Mouse (Mus musculus) T-helper 1 cell (primary cell): ENCODE data around the gene Mark3.

ENCODE experiments used
- in situ Hi-C: fragments of 300-600 bp; cut with MboI, MseI; formaldehyde crosslinking; loops from one replicate; pipeline ENCODE4 v1.15.1; 2025; ENCODE audit warnings: high pct_unique_total_duplicates

The Mark3 gene

DNA sequence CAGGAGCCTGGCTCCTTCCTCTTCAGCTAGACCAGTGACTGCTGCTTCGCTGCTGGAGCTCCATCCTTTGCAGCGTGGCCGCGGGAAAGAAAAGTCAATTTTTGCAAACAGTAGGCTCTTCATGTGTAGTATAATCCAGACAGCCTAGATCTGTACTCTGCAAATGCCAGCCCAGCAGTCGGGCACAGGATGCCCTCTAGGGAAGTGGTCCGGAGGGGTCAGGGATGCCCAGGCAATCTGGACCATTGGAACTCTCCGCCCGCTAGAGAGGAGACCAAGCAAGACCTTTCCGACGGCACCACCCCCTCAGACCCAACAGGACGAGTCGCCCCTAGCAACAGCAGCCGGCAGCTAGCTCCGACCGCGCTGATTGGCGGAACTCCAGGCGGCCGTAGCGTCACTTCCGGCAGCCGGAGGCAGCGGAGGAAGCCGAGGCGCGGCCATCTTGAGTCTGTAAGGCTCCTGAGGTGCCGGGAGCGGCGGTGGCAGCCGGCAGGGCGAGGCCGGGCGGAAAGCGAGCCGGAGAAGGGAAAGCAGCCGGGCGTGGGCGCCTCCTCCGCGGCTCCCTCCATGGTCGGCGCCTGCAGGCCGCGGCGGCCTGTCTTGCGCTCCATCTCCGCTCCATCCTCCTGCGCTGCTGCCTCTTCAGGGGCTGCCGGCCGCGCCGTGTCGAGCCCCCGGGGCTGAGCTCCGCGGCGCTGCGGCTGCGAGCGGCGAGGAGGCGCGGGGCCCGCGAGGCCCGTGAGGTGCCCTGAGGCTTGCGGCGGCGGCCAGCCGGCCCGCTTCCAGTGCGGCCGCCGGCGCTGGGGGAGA is at the start of gene Mark3:
Gene Mark3 (plus strand): TSS at position 450 of the 813 bp plus-strand sequence.
- in situ Hi-C loops: no loop called here

DNA sequence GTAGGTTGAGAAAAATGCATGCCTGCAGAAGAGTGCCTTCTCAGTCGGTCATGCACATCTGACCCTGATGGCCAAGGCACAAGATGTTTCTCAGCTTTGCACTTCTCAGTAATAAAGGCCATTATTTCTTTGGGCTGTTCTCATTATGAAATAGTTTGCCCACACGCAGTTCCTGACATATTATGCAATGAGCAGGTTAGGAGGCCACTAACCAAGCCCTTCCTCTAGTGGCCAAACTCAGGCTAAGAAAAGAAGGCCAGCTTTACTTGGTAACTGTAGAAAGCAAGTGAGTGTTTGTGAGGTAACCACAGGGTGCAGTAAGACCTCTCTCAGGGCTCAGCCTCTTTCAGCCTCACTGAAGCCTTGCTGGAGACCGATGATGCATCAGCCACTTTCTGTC is 49.4 kb upstream of the Mark3 start:
- in situ Hi-C loops: no loop called here

DNA sequence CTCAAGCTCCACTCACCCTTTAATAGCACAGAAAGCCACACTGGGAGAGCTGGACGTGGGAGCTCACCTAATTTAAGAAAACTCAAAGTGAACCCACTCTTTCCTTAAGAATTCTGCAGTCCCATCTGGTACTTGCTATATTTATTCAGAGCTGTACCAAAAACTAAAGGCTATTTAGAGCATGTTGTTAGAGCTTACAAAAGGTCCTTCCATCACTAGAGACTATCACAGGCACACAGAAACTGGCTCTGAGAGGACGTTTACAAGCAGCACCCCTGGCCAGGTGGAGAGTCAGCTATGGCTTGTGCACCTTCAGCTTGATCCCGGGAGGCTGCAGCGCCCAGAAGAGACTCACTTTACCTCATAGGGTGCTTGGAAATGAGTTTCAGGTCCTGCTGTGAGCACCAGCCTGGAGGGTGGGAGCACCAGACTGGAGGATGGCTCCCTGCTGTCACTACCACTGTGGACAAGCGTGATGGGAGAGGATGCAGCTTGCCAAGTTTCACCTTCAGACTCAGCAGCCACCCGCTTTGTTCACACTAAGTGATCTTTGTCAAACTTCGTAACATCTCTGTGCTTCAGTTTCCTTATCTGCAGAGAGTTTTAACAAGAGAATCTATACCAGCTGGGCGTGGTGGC is 46.6 kb upstream of the Mark3 start:
- in situ Hi-C loops: no loop called here

DNA sequence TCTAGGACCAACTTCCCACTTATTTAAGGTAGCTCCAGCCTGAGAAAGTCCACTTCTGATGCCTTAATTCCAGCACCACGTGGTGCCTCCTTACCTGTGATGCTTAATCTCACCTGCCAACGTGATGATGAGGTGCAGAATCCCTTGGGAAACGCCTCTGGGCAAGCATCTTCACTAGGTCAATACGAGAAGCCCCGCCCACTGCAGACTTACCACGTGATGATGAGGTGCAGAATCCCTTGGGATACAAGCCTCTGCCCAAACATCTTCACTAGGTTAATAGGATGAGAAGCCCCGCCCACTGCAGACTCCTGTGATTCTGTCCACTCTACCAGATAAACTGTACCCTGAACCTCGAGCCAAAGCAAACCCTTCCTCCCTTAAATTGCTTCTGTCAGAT is 45.1 kb upstream of the Mark3 start:
- in situ Hi-C loops: no loop called here

DNA sequence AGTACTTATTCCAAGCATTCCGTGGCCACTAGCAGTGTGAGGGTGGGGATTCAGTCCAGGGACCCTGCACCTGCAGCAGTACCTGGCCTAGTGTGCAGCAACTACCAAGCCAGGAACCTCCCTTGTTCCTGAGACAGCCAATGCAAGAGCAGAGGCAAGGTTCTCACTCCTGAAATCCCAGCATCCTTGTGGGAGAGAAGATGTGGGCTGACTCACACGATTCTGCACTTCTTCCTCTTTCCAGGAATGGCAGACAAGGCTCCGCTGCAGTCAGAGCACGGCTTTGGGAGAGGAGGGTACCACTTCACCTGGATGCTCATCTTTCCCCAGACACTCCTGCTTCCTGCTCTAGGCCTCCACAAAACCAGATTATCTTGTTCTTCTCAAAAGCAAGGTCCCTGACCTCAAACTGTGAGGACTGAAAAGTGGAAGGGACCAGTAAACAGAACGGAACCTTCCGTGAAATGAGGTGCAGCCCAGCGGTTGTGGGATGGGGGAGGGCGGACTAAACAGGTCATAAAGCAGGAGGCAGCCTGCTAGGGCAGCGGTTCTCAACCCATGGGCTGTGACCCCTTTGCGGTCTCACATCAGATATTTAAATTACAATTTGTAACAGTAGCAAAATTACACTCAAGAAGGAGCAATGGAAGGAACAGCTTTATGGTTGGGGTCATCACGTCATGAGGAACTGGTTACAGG is 41.1 kb upstream of the Mark3 start:
- in situ Hi-C loops: no loop called here

DNA sequence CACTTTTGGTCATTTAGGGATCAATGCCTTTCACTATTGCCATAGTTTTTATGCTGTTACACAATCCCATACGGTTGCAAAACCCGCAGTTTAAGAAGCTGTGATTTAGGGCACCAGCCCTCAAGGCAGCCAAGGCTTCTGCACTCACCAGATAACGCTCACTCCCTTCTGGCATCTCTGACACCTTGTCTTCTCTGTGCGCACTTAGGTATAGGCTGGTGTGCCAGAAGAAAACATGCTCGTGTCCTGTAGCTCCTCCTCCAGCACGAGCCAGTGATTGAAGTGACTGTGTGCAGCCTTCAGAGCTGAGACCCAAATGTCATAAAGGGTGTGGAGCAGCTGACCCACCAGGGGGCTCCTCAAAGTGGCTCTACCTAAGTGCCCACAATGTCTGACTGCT is 39.0 kb upstream of the Mark3 start:
- in situ Hi-C loops: no loop called here

DNA sequence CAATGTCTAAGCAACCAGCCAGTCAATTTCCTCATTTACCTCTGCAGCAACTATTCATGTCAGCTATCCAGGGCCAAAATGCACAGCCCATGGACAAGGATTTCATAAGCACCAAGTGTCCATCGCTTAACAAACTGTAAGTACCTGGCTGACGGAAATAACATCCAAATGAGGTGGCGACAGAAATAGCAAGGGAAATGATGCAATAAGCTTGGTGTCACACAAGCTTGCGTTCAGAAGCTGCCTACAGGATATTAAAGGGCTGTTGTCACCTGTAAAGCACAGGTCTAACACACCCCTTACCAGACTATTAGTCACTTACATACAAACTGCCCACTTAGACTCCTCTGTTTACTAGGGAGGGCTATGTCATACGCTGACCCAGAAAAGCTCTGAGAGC is 38.6 kb upstream of the Mark3 start:
- in situ Hi-C loops: no loop called here

DNA sequence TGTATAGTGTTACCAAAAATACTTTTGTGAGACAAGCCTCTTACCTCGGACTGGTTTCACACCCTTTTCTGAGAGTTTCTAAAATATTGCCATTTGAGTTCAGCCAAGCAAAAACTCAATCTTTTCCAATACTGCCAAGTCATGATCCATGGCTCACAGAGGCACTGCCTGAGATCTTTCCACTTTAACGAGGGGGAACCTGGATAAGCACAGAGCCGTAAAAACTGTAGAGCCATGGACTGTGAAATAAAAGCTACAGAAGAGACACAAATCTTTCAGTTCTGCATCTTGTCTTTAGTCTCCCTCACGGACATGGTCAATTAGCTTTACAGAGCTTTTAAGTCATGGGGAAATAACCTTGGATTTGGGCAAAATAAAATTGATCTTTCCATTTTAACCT is 37.6 kb upstream of the Mark3 start:
- in situ Hi-C loops: no loop called here

DNA sequence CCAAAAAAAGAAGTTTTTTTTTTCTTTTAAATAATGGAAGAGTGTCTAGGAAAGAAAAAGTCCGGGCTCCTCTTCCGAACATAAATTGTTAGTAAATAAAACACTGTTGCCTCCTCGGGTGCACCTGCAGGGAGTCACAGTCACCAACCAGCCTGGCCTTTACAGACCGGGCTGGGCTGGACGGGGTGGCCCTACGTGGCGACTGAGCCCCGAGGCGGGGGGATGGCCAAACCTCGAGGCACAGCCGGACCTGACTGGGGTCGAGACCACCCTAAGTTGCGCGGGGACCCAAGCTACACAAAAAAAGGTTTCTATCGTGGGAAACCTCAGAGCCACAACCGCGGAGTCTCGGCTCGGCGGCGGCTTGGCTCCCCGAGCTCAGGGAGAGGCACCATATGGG is 37.0 kb upstream of the Mark3 start:
- in situ Hi-C loops: no loop called here

DNA sequence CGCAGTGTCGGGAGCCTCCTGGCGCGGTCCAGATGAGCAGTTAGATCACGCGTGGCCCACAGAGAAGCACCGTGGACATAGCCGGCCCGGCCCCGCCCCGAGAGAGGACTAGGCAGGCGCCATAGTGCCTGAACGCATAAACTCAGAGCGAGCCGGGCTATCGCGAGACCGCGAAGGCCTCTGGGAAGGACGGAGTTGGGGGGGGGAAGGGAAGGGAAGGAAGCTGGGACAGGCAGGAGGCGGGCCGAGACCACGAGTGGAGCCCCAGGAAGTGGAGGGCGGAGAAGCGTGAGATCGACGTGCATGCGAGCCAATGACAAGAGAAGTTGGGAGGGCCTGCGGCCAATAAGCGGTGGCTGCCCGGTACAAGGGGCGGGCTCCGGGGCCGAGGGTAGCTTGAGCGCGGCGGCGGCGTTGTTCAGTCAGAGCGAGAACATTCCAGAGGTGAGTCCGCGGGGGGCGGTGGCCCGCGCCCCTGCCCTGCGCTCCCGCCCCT is 36.5 kb upstream of the Mark3 start, which contains the start of gene Eif5:
Gene Eif5 (plus strand): TSS at position 221 of the 496 bp plus-strand sequence.
- in situ Hi-C loops: no loop called here

DNA sequence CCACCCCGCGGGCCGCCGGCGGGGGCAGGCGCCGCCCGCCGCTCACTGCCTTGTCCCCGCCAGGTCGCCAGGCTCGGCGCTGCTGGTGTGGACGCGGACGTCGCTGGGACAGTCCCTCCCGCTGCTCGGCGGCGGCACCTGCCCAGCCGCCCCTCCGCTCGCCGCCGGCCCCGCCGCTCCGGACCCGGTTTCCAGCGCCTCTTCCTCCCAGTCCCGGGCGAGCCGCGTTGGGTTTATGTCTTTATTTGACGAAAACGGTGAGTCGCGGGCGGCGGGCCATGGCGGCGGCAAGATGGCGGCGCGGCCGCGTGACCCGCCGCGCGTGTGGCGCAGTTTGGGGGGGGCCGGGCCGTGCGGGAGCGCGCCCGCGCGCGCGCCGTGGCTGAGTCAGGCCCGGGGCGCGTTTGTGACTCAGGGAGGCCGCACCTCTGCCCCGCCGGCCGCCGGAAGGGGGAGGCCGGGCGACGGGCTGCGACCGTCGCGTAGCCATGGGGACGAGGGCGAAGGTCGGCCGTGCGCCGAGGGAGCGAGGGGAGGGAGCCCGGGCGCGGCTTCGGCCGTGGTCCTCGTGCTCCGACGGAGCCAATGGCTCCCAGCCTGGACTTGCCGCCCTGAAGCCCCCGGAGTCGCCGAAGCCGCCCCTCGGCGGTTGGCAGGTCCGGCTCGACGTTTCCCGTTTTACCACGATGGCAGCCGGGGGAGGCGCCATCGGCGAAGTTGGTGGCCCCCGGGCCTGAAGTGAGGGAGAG is 35.9 kb upstream of the Mark3 start:
- in situ Hi-C loops: no loop called here

DNA sequence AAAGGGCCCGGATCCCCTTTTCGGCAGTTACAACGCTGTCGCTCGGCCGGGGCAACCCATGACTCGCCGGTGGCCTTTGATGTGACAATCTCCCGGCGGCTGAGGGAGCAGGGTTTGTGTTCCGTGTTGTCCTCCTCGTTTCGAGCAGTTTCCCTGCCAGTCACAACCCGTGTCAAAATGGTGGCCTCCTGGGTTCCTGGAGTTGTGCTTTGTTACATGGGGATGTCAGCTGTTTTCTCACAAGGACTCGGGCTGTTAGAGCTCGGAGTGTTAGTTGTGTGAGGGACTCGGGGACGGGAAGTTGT is 35.3 kb upstream of the Mark3 start:
- in situ Hi-C loops: no loop called here

DNA sequence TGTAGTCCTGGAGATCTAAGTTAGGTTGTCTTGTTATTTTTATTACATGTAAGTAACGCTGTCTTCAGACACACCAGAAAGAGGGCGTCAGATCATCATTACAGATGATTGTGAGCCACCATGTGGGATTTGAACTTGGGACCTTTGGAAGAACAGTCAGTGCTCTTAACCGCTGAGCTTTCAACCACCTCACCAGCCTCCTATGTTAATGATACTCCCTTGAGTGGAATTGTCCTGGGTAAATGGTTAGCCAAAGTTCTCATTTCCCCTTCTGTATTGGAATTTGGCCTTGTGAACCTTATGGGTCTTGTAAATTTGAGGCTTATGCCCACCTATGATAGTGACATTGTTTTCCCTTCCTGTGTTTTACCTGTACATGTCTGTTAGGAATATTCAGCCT is 27.3 kb upstream of the Mark3 start:
- in situ Hi-C loops: no loop called here

DNA sequence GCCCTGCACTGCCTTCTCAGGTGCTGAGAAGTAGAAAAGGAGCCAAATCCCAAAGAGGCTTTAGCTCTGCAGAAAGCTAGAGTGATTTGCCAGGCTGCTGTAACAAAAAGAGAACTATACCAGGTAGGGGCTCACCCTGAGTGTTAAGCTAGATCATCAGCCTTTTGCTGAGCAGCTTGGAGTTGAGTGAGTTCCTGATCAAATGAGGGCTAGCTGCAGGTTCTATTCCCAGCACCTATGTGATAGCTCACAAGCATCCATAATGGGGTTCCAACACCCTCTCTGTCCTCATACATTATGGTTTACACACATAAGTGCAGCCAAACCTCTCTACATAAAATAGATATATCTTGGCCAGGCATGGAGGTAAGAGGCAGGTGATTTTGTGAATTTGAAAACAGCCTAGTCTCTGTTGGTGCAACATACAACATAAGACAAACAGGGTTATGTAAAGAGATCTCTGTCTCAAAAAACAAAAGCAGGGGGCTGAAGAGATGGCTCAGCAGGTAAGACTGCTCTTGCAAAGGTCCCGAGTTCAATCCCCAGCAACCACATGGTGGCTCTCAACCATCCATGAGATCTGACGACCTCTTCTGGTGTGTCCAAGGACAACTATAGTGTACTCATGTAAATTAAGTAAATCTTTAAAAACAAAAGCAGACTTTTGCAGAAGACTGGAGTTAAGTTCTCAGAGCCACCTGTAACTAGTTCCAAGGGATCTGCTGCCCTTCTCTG is 25.6 kb upstream of the Mark3 start:
- in situ Hi-C loops: no loop called here

DNA sequence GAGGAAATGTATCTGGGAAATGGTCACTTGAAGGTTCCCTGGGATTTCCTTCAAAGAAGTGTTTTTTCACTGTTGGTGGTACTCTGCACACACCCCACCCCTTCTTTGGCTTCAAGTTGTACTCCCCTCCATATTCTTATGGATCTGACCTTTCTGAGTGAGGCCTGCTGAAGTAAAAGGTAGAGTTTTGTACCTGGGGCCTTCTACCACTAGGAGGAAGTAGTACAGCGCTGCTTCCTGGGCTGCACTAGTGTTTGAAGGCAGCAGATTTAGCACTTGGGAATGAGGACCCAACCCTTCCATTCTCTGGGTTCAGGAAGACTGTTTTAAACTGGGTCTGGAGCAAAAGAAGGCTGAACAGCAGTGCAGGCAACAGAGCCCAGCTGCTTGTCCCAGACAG is 23.6 kb upstream of the Mark3 start:
- in situ Hi-C loops: no loop called here

DNA sequence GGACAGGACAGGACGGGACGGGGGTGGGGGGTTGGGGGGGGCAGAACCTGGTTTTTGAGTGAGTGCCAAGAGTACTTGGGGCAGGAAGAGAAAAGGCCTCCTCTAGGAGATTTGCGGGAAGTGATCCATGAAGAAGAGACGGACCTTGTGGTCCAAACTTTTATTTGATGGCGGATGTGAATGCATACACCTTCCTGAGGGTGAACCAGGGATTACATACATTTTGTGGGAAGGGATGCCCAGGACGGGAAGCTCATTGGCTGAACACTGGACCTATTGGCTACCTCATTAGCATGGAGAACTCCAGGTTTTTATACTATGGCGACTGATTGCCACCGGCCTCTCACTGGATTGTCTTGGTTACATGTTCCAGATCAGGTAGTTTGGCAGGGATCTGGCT is 22.0 kb upstream of the Mark3 start:
- in situ Hi-C loops: no loop called here

DNA sequence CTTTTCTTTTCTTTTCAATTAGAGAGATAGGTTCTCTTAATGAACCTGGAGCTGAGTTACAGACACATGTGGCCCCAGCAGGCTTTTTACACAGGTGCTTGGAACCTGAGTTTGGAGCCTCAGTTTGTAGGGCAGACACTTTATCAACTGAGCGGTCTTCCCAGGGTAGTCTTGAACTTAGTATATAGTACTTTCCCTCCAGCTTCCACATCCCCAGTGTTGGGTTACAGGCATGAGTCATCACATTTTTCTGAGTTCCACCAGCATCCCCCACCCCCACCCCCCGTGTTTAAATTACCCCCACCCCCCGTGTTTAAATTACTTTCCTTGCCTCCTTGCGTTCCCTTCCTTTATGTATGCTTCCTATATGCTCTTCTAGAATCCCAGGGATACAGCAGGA is 19.0 kb upstream of the Mark3 start:
- in situ Hi-C loops: loop anchor here (5.0 kb wide), 1 partner anchor 92 kb away; no protein-coding TSS in a partner anchor

DNA sequence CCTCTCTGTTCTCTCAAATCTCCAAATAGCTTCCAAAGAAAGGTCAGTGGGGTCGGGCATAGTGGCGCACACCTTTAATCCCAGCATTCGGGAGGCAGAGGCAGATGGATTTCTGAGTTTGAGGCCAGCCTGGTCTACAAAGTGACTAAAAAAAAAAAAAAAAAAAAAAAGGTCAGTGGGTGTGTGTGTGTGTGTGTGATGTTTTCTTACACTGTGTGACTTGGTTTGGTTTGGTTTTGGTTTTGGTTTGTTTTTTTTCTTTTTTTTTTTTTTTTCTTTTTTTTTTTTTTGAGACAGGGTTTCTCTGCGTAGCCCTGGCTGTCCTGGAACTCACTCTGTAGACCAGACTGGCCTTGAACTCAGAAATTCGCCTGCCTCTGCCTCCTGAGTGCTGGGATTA is 18.4 kb upstream of the Mark3 start:
- in situ Hi-C loops: loop anchor here (5.0 kb wide), 1 partner anchor 91 kb away; no protein-coding TSS in a partner anchor

DNA sequence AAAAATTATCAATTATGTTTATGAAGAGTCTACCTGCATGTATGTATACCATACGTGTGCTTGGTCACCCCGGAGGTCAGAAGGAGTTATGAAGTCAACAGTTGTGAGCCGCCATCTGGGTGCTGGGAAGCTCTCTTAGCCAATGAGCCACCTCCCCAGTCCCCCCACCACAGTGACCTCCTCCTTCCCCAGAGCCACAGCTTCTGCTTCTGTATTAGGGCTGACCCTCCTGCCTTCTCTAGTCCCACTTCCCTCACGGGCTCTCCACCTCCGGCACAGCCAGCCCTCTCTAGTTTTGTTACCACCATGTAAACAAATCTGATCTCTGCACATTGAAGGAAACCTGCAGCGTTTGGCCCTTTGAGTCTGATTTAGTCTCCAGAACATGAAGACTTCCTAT is 16.8 kb upstream of the Mark3 start:
- in situ Hi-C loops: loop anchor here (5.0 kb wide), 1 partner anchor 90 kb away; no protein-coding TSS in a partner anchor

DNA sequence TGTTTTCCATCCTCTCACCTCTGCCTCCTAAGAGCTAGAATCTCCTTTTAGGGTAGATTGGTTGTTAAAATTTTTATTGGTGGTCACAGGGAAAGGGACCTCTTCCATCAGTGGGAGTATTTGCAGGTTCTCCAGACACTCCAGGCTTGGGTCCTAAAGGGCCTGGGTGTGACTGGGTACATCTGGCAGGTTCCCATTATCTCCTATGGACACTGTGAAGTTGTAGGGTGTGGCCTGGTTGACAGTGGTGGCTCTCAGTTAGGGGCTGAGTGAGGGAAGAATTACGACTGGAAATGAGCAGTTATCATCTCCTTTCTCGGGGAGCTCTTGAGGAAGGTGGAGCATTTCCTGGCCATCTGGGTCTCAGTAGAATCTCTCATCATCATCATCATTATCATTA is 15.7 kb upstream of the Mark3 start:
- in situ Hi-C loops: loop anchor here (5.0 kb wide), 1 partner anchor 89 kb away; no protein-coding TSS in a partner anchor
